Mouse (Mus musculus): ENCODE measurements around the gene Lrrfip2. TPM values are rescaled to one million over a fixed set of nuclear protein-coding genes. Genes with fewer than 3 reads are reported as not detected.

Lrrfip2 gene
- total RNA-seq, 2 experiments from 2014 or later = 48.8 to 58.4 TPM

GRCm38 (mm10) chr9:111117794-111118251 is 431 bp downstream of the Lrrfip2 start:
- peak; percentile 91 for DNase-seq (ENCODE audit: low spot score in 2 of 2)

GRCm38 (mm10) chr9:111118252-111118890 is 979 bp downstream of the Lrrfip2 start:
- peak; percentile 58 to 63 for DNase-seq (ENCODE audit: low spot score in 2 of 2)

DNA sequence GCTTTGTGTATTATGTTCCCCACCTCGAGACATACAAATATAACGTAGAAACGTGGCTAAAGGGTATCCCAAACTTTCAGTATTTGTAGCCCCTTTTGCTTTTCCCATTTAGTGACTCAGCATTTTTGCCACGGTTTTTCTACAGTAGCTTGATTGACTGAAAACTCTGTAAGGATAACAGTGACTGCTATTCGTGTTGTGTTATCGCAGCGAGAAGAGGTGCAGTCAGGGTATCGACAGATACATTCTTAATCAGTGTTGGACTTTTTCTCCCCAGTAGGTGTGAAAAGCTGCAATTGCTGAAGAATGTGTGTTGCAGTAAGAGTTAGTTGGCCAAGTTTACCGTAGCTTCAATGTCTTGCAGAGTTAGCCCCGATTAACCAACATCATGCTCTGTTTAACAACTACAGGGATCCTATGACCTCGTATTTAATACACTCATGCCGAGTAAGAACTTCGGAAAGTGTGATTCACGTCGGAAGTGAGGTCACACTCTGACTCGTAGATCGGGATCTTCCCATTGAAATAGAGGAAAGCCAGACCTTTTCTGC is 1.6 kb downstream of the Lrrfip2 start:
- DNase-seq (ENCODE audit: low spot score in 2 of 2) = peak in 1 of 2 experiments; percentile 51

DNA sequence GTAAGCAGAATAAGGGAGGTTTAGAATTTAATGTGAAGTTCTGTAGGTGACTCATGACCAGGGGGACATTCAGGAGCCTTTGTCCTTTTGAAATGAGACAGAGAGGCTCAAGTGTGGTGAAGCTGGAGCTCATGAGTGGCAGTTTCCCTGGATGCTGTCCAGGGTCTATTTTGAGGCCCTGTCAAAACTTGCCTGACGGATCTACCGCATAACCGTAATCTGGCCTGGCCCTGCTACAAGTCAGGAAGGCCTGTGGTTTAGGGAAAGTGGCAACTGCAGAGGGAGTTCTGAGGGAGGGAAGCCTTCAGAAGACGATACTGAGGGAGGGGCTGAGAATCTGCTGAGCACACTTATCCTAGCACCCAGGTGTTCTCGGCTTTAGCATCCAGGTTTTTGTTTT is 5.1 kb downstream of the Lrrfip2 start:
- DNase-seq (ENCODE audit: low spot score in 2 of 2) = peak in 1 of 2 experiments; percentile 35

DNA sequence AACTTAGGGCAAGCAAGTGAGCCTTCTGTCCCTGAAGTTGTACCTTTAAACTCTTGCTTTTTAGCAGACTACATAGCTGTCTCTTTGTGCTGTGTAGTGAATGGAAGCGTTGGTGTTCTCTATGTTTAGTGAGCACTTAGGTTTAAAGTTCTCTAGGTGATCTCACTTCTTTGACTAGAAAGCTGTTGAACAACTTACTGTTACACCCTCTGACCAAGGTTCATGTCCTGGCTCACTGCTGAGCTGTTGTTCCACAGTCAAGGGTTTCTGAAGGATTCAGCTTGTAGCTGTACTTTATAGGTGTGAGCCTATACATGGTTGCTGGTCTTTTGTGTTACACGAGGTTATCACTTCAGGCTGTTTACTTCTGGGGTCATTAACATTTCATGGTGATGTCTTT is 5.9 kb downstream of the Lrrfip2 start:
- DNase-seq (ENCODE audit: low spot score in 2 of 2) = no peak

DNA sequence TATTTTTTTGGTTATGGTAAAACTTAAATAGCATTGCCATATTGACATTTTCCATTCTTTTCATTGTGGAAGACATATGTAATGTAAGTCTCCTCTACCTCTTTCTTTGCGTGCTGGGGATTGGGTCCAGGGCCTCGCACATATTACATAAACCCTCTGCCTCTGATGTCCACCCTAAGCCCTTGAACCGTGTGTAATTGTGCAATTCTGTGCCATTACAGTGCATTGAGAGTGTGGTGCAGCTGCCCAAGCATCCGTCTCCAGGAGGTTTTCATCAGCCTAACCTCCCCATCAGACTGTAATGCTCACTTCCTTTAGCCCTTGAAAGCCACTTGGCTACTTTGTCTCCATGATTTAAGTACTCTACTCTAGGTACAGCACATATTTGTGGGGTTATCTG is 7.0 kb downstream of the Lrrfip2 start:
- DNase-seq (ENCODE audit: low spot score in 2 of 2) = no peak

- DNase-seq (ENCODE audit: low spot score in 2 of 2) = no peak
Measured at GRCm38 (mm10) chr9:111126735-111127134, 9.3 kb downstream of the Lrrfip2 start.

- no peak for DNase-seq (ENCODE audit: low spot score in 2 of 2)
Measured at GRCm38 (mm10) chr9:111127749-111128148, 10.4 kb downstream of the Lrrfip2 start.

- no peak for DNase-seq (ENCODE audit: low spot score in 2 of 2)
Measured at GRCm38 (mm10) chr9:111130126-111130525, 12.7 kb downstream of the Lrrfip2 start.

DNA sequence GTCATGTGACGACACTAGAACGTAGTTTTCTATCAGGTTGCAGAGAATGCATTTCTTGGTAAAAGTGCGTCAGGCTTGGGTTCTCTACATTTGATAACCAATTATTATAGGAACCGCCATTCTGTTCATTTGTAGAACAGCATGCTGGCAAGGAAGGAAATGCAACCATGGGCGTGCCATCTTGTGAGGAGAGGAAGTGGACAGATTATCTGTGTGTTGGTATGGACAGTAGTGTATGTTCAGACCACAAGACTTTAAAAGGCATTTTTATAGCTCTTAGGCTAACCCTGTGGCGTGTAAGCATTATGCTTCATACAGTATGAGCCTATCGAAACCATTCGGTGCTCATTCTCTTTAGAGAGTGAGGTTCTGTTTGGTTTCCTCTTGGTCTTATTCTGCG is 20.8 kb downstream of the Lrrfip2 start:
- DNase-seq (ENCODE audit: low spot score in 2 of 2) = no peak

- DNase-seq (ENCODE audit: low spot score in 2 of 2) = no peak
Measured at GRCm38 (mm10) chr9:111142721-111143120, 25.3 kb downstream of the Lrrfip2 start.

- no peak for DNase-seq (ENCODE audit: low spot score in 2 of 2)
Measured at GRCm38 (mm10) chr9:111143387-111143786, 26.0 kb downstream of the Lrrfip2 start.

GRCm38 (mm10) chr9:111144711-111145110 is 27.3 kb downstream of the Lrrfip2 start:
- DNase-seq (ENCODE audit: low spot score in 2 of 2) = no peak

DNA sequence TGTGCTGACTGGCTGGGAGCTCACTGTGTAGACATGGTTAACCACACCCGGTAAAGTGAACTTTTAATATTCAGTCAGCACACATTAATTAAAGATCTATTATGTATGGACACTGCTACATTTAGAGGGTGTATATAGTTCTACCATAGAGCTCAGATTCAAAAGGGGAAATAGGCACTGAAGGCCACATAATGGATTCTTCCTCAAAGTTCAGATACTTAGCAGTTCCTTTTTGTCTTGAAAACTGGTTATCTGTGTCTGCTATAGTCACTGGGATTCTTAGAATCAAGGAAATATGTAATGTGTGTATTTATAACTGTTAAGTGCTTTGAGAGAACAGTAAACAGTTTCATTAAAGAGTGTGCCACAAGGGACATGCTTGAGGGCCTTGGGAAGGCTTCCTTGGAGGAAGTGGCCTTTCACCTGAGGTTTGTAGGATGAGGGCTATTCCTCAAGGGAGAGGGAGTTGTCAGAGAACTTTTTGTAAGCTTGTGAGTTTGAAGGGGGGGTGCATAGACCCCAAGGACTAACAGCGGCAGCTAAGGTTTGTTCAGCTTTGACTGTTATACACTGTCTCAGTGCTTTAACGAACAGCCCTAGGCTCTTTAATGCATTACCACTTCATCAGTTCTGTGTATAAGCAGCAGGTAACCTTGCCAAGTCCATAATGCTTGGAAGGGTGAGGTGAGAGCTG is 28.3 kb downstream of the Lrrfip2 start:
- DNase-seq (ENCODE audit: low spot score in 2 of 2) = no peak

GRCm38 (mm10) chr9:111146216-111146798 is 28.9 kb downstream of the Lrrfip2 start:
- DNase-seq (ENCODE audit: low spot score in 2 of 2) = no peak

- no peak for DNase-seq (ENCODE audit: low spot score in 2 of 2)
Measured at GRCm38 (mm10) chr9:111148006-111148405, 30.6 kb downstream of the Lrrfip2 start.

- no peak for DNase-seq (ENCODE audit: low spot score in 2 of 2)
Measured at GRCm38 (mm10) chr9:111148414-111148813, 31.0 kb downstream of the Lrrfip2 start.

GRCm38 (mm10) chr9:111149188-111149945 is 32.0 kb downstream of the Lrrfip2 start:
- no peak for DNase-seq (ENCODE audit: low spot score in 2 of 2)

DNA sequence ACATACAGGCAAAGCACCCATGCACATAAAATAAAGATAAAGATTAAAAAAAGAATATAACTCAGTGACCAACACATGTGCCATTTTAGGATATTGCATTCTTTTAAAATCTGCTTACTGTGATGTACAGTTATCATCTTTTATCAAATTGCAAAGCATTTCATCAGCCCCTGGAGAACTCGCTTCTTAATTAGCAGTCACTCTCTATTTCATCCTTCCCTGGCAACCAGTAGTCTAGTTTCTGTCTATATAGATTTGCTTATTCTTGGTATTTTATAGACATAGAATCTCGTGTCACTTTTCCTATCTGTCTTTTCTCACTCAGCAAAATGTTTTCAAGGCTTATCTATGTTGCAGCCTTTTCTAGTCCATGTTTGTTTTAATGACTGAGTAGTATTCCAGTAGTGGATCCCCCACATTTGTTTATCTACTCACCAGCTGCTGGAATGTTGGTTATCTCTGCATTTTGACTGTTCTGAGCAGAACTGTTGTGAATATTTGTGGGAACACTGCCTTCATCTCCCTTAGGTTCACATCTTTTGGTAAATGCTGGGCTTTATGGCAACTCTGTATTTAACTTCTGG is 35.0 kb downstream of the Lrrfip2 start:
- no peak for DNase-seq (ENCODE audit: low spot score in 2 of 2)

- no peak for DNase-seq (ENCODE audit: low spot score in 2 of 2)
Measured at GRCm38 (mm10) chr9:111153026-111153425, 35.6 kb downstream of the Lrrfip2 start.
